Mouse (Mus musculus) olfactory bulb, adult 2 months (tissue): ENCODE measurements around the gene Htra2.

ENCODE experiments used
- CTCF ChIP-seq: fragments of 200-500 bp; IDR thresholded peaks from 2 replicates; pipeline ENCODE4 v1.5.1; 2012; ENCODE audit warnings: low read depth, mild to moderate bottlenecking, low read length, moderate library complexity; ENCODE audit not compliant: insufficient read depth
- POLR2A ChIP-seq: fragments of 200-500 bp; IDR thresholded peaks from 2 replicates; pipeline ENCODE4 v1.6.1; 2012; ENCODE audit warnings: mild to moderate bottlenecking, low read depth, low read length, moderate library complexity; ENCODE audit not compliant: insufficient read depth

- no peak for TF ChIP-seq CTCF
- no peak for TF ChIP-seq POLR2A
Observed at GRCm38 (mm10) chr6:83029777-83030176, 25.3 kb downstream of the Htra2 start.
